Mouse (Mus musculus): Measurements from ENCODE around the gene Hcn3. TPM values are rescaled to one million over a fixed set of nuclear protein-coding genes. Genes with fewer than 3 reads are reported as not detected.
A peak's percentile ranks its signal among the peaks of the same experiment; 100 is the strongest.

The Hcn3 gene
- polyA plus RNA-seq, 1 experiment from 2014 or later: 6.7 TPM

DNA sequence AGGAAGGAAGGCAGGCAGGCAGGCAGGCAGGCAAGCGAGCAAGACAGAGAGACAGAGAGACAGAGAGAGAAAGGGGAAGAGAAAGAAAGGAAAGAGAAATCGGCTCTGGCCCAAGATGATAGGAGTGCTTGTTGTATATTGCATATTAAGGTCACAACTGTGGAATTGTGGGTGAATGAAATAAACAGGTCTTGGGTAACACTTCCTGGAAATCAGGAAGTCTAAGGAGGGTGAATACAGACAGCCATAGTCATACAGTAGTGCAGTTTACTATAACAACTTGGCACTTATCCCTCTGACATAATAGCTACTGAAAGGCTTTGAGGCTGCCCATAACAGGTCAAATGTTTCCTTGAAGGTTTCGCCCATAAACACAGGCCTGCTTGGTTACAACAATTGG lies 39.8 kb upstream of the Hcn3 start:
- WGBS: 86% methylated on average over 3 of the region's 3 CpGs

DNA sequence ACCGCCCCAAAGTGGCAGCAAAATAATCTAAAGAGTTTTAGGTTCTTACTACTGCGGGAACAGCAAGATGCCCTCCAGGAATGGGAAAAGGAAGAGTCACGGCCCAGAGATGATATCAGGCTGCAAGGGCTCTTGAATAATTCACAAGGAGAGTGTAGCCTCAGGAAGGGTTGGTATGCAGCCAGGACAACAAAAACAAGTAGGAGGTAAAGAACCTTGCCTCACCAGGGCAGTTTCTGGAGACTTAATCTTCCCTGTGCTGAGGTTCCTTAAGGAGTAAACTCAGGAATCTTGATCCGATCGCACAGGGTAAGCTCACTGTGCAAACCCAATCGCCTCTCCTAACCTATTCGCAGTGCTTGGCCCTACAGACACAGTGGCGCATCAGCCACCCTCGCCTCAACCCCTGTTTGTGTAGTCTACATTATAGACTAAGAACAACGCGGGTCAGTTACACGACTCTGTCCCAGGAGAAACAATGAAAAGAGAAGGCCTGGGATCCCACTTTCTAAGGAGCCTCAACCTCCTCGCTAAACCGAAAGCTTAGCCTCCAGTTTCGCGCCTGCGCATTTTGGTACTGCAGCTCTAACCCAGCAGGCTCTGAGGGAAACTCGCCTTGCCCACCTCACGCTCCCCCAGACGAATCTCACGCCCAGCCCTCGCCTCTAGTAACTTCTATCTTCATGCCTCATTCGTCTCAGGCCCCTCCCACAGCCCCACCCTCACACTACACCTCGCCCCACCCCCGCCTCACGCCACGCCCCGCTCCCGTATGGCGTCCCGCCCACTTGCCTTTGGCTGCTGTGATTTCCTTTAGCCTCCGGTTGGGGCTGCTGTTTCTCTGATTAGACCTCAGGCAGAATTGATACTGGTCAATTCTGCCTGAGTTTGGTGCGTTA lies 36.2 kb upstream of the Hcn3 start:
- Histone ChIP-seq H3K27me3 (ENCODE audit: control insufficient read depth, insufficient read depth, low read length) (no peaks in the 10 kb centered on the region), H3K9ac (ENCODE audit: low read length) (peak overlapping the region; percentile 61), H3K4me2 (ENCODE audit: low read depth, low read length, severe bottlenecking) (peak overlapping the region; percentile 58), H3K4me3 (ENCODE audit: low read depth, low read length) (peak overlapping the region; percentile 29), H3K4me1 (replicated peaks; ENCODE audit: control insufficient read depth, insufficient read depth, low read length) (peaks cover 2% of the 10 kb centered on the region), H3K27ac (ENCODE audit: low read depth, low read length) (peak overlapping the region; percentile 65; the same call in 1 of the 2 replicates), H3K36me3 (ENCODE audit: control insufficient read depth, insufficient read depth, low read length) (no peaks in the 10 kb centered on the region), H3K9me3 (ENCODE audit: control insufficient read depth, low read length) (no peaks in the 10 kb centered on the region)
- DNase-seq (ENCODE audit: low spot score) (peak; percentile 97), ATAC-seq (replicated peaks; ENCODE audit: low FRiP score) (peak; percentile 96)
- 8% methylated on average over 33 of the region's 33 CpGs for WGBS

More for the DNA sequence above, 39.8 kb upstream of the Hcn3 start:
- ATAC-seq (replicated peaks; ENCODE audit: low FRiP score) (no peak), DNase-seq (ENCODE audit: low spot score) (no peak)
- Histone ChIP-seq H3K36me3 (ENCODE audit: control insufficient read depth, insufficient read depth, low read length) (no peaks in the 10 kb centered on the region), H3K9me3 (ENCODE audit: control insufficient read depth, low read length) (no peaks in the 10 kb centered on the region), H3K4me3 (ENCODE audit: low read depth, low read length) (no peak overlapping the region), H3K9ac (ENCODE audit: low read length) (no peak overlapping the region), H3K4me2 (ENCODE audit: low read depth, low read length, severe bottlenecking) (no peak overlapping the region), H3K27me3 (ENCODE audit: control insufficient read depth, insufficient read depth, low read length) (no peaks in the 10 kb centered on the region), H3K27ac (ENCODE audit: low read depth, low read length) (no peak overlapping the region), H3K4me1 (replicated peaks; ENCODE audit: control insufficient read depth, insufficient read depth, low read length) (peaks cover 6% of the 10 kb centered on the region)

DNA sequence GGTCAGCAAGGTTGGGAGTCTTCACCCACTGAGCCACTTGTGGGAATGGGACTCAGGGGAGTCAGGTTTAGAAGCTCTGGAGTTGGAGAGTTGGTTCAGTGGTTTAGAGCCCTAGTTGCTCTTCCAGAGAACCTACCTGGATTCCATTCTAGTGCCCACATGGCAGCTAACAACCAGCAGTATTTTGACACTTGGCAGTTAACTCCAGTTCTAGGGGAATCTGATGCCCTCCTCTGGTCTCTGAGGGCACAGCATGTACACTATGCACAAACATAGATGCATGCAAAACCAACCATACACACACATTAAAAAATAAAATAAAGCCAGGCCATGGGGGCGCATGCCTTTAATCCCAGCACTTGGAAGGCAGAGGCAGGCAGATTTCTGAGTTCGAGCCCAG lies 33.9 kb upstream of the Hcn3 start:
- H3K36me3 ChIP-seq (ENCODE audit: control insufficient read depth, insufficient read depth, low read length): no peaks in the 10 kb centered on the region
- WGBS: 84% methylated on average over 2 of the region's 2 CpGs
- no peak overlapping the region for H3K9ac ChIP-seq (ENCODE audit: low read length)
- ATAC-seq (replicated peaks; ENCODE audit: low FRiP score) (no peak), DNase-seq (ENCODE audit: low spot score) (no peak)
- peaks cover 2% of the 10 kb centered on the region for H3K4me1 ChIP-seq (replicated peaks; ENCODE audit: control insufficient read depth, insufficient read depth, low read length)
- no peak overlapping the region for H3K4me3 ChIP-seq (ENCODE audit: low read depth, low read length)
- H3K9me3 ChIP-seq (ENCODE audit: control insufficient read depth, low read length): no peaks in the 10 kb centered on the region
- no peak overlapping the region for H3K4me2 ChIP-seq (ENCODE audit: low read depth, low read length, severe bottlenecking)
- H3K27ac ChIP-seq (ENCODE audit: low read depth, low read length): no peak overlapping the region
- no peaks in the 10 kb centered on the region for H3K27me3 ChIP-seq (ENCODE audit: control insufficient read depth, insufficient read depth, low read length)

DNA sequence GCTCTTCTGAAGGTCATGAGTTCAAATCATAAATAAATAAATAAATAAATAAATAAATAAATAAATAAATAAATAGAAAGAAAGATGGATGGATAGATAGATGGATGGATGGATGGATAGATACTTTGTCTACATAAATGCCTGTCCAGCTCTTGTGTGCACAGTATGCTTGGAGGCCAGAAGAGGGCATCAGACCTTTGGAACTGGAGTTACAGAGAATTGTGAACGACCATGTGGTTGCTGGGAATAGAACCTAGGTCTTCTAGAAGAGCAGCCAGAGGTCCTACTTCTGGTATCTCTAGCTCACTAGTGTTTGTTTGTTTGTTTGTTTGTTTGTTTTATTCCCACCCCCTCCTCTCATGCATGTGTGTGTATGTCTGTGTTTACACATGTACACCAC lies 33.4 kb upstream of the Hcn3 start:
- ATAC-seq (replicated peaks; ENCODE audit: low FRiP score) (no peak), DNase-seq (ENCODE audit: low spot score) (no peak)
- no peaks in the 10 kb centered on the region for H3K36me3 ChIP-seq (ENCODE audit: control insufficient read depth, insufficient read depth, low read length)
- no peak overlapping the region for H3K4me3 ChIP-seq (ENCODE audit: low read depth, low read length)
- H3K4me1 ChIP-seq (replicated peaks; ENCODE audit: control insufficient read depth, insufficient read depth, low read length): peaks cover 2% of the 10 kb centered on the region
- no peak overlapping the region for H3K4me2 ChIP-seq (ENCODE audit: low read depth, low read length, severe bottlenecking)
- WGBS: 81% methylated on average over 1 of the region's 1 CpGs
- H3K27me3 ChIP-seq (ENCODE audit: control insufficient read depth, insufficient read depth, low read length): no peaks in the 10 kb centered on the region
- no peaks in the 10 kb centered on the region for H3K9me3 ChIP-seq (ENCODE audit: control insufficient read depth, low read length)
- H3K9ac ChIP-seq (ENCODE audit: low read length): no peak overlapping the region
- H3K27ac ChIP-seq (ENCODE audit: low read depth, low read length): no peak overlapping the region

- DNase-seq (ENCODE audit: low spot score) (no peak), ATAC-seq (replicated peaks; ENCODE audit: low FRiP score) (no peak)
- no peak overlapping the region for H3K4me3 ChIP-seq (ENCODE audit: low read depth, low read length)
- H3K4me1 ChIP-seq (replicated peaks; ENCODE audit: control insufficient read depth, insufficient read depth, low read length): peaks cover 11% of the 10 kb centered on the region
- no peak overlapping the region for H3K4me2 ChIP-seq (ENCODE audit: low read depth, low read length, severe bottlenecking)
- no peak overlapping the region for H3K9ac ChIP-seq (ENCODE audit: low read length)
- H3K36me3 ChIP-seq (ENCODE audit: control insufficient read depth, insufficient read depth, low read length): no peaks in the 10 kb centered on the region
- H3K27me3 ChIP-seq (ENCODE audit: control insufficient read depth, insufficient read depth, low read length): no peaks in the 10 kb centered on the region
- H3K27ac ChIP-seq (ENCODE audit: low read depth, low read length): no peak overlapping the region
- WGBS: 90% methylated on average over 8 of the region's 8 CpGs
- H3K9me3 ChIP-seq (ENCODE audit: control insufficient read depth, low read length): no peaks in the 10 kb centered on the region
Observed at GRCm38 (mm10) chr3:89190436-89190835, 30.4 kb upstream of the Hcn3 start.

DNA sequence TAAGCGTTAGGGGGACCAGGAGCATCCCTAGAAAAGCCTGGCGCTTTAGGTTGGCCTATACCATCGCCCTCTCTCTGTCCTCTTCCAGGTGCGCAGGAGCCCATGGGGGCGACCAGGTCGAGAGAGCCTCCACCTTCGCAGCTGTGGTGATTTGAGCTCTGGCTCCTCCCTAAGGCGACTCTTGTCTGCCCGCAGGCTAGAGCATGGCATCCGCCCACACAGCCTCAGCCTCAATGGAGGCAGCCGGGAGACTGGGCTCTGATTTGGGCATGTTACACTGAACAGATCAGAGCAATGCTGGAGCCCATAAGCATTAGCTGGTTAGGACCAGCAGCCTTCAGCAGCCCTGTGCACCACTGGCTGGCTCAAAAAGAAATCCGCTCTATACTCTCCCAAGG lies 28.5 kb upstream of the Hcn3 start:
- Histone ChIP-seq H3K4me2 (ENCODE audit: low read depth, low read length, severe bottlenecking) (no peak overlapping the region), H3K4me3 (ENCODE audit: low read depth, low read length) (no peak overlapping the region), H3K27me3 (ENCODE audit: control insufficient read depth, insufficient read depth, low read length) (no peaks in the 10 kb centered on the region), H3K27ac (ENCODE audit: low read depth, low read length) (no peak overlapping the region), H3K4me1 (replicated peaks; ENCODE audit: control insufficient read depth, insufficient read depth, low read length) (peaks cover 21% of the 10 kb centered on the region), H3K9me3 (ENCODE audit: control insufficient read depth, low read length) (no peaks in the 10 kb centered on the region), H3K9ac (ENCODE audit: low read length) (no peak overlapping the region), H3K36me3 (ENCODE audit: control insufficient read depth, insufficient read depth, low read length) (no peaks in the 10 kb centered on the region)
- 63% methylated on average over 12 of the region's 12 CpGs for WGBS
- ATAC-seq (replicated peaks; ENCODE audit: low FRiP score) (no peak), DNase-seq (ENCODE audit: low spot score) (no peak)

GRCm38 (mm10) chr3:89187690-89188477 lies 27.9 kb upstream of the Hcn3 start:
- no peak for ATAC-seq (replicated peaks; ENCODE audit: low FRiP score)

GRCm38 (mm10) chr3:89187197-89187596 lies 27.2 kb upstream of the Hcn3 start:
- DNase-seq (ENCODE audit: low spot score) (no peak), ATAC-seq (replicated peaks; ENCODE audit: low FRiP score) (no peak)
- peaks cover 23% of the 10 kb centered on the region for H3K4me1 ChIP-seq (replicated peaks; ENCODE audit: control insufficient read depth, insufficient read depth, low read length)
- 0 out of 2 replicates have a peak overlapping the region, but pooled peaks have one; percentile 16 for H3K4me2 ChIP-seq (ENCODE audit: low read depth, low read length, severe bottlenecking)
- no peak overlapping the region for H3K9ac ChIP-seq (ENCODE audit: low read length)
- WGBS: 31% methylated on average over 23 of the region's 23 CpGs
- H3K27ac ChIP-seq (ENCODE audit: low read depth, low read length): no peak overlapping the region
- H3K27me3 ChIP-seq (ENCODE audit: control insufficient read depth, insufficient read depth, low read length): no peaks in the 10 kb centered on the region
- H3K9me3 ChIP-seq (ENCODE audit: control insufficient read depth, low read length): no peaks in the 10 kb centered on the region
- H3K36me3 ChIP-seq (ENCODE audit: control insufficient read depth, insufficient read depth, low read length): no peaks in the 10 kb centered on the region
- H3K4me3 ChIP-seq (ENCODE audit: low read depth, low read length): no peak overlapping the region

More at GRCm38 (mm10) chr3:89187690-89188477, 27.9 kb upstream of the Hcn3 start:
- no peaks in the 10 kb centered on the region for H3K36me3 ChIP-seq (ENCODE audit: control insufficient read depth, insufficient read depth, low read length)
- H3K9me3 ChIP-seq (ENCODE audit: control insufficient read depth, low read length): no peaks in the 10 kb centered on the region
- no peak overlapping the region for H3K27ac ChIP-seq (ENCODE audit: low read depth, low read length)
- H3K4me2 ChIP-seq (ENCODE audit: low read depth, low read length, severe bottlenecking): no peak overlapping the region
- 56% methylated on average over 18 of the region's 18 CpGs for WGBS
- H3K9ac ChIP-seq (ENCODE audit: low read length): peak overlapping the region; percentile 27; the same call in 1 of the 2 replicates
- no peak overlapping the region for H3K4me3 ChIP-seq (ENCODE audit: low read depth, low read length)
- H3K4me1 ChIP-seq (replicated peaks; ENCODE audit: control insufficient read depth, insufficient read depth, low read length): peaks cover 23% of the 10 kb centered on the region
- DNase-seq (ENCODE audit: low spot score): no peak
- no peaks in the 10 kb centered on the region for H3K27me3 ChIP-seq (ENCODE audit: control insufficient read depth, insufficient read depth, low read length)

Measured in forebrain, embryonic 11.5 days (tissue).